In genomic region chr17:83873363-83874141, GRCm38 (mm10) we compare ENCODE assay signal across 8 mouse cellular contexts. TPM values are rescaled to one million over a fixed set of nuclear protein-coding genes. Genes with fewer than 3 reads are reported as not detected.
DNase-seq lines count a peak whose midpoint lies in the region; ATAC-seq and TF ChIP-seq lines count a peak whose summit lies in the region.

No protein-coding gene starts in this region.

- H3K27ac ChIP-seq in lung, embryonic 14.5 days (ENCODE audit: low read depth), result peak overlapping the region; percentile 93
- H3K27ac ChIP-seq in liver, embryonic 12.5 days, result no peak overlapping the region

- H3K4me1 ChIP-seq in lung, embryonic 14.5 days (ENCODE audit: insufficient read depth), result no peaks in the 10 kb centered on the region
- H3K4me1 ChIP-seq in liver, embryonic 12.5 days, result no peaks in the 10 kb centered on the region

- TF ChIP-seq POLR2A in brain, embryonic 14.5 days (IDR thresholded peaks at IDR 0.05; ENCODE audit: borderline replicate concordance, extremely low read depth, insufficient read depth, insufficient read length, poor library complexity, severe bottlenecking), result no peak

- no peak for TF ChIP-seq CTCF in brain, embryonic 14.5 days (IDR thresholded peaks at IDR 0.05; ENCODE audit: borderline replicate concordance, extremely low read depth, insufficient read depth, insufficient read length)
- TF ChIP-seq CTCF in lung, embryonic 14.5 days (IDR thresholded peaks at IDR 0.05; ENCODE audit: low read depth), result 0 out of 2 replicates have a peak, but pooled peaks have one; percentile 11

- peak; percentile 30 for DNase-seq in adrenal gland, adult 8-10 months
- DNase-seq in adrenal gland, postnatal 25 days, result no peak
- DNase-seq in brain, embryonic 14.5 days (ENCODE audit: low read depth), result peak; percentile 32
- DNase-seq in heart, postnatal 25 days (ENCODE audit: low spot score), result peak; percentile 85
- peak; percentile 87 for DNase-seq in lung, embryonic 14.5 days
- no peak for DNase-seq in frontal cortex, postnatal 14 days (ENCODE audit: low spot score in 2 of 2)
- DNase-seq in layer of hippocampus, postnatal 14 days (ENCODE audit: low spot score in 2 of 2), result no peak

- no peaks in the 10 kb centered on the region for H3K36me3 ChIP-seq in lung, embryonic 14.5 days (ENCODE audit: insufficient read depth)
- no peaks in the 10 kb centered on the region for H3K36me3 ChIP-seq in liver, embryonic 12.5 days

- H3K27me3 ChIP-seq in lung, embryonic 14.5 days (ENCODE audit: insufficient read depth, low read length), result no peaks in the 10 kb centered on the region
- no peaks in the 10 kb centered on the region for H3K27me3 ChIP-seq in liver, embryonic 12.5 days (replicated peaks)

- H3K4me2 ChIP-seq in lung, embryonic 14.5 days, result peak overlapping the region; percentile 1; the same call in 1 of the 2 replicates
- no peak overlapping the region for H3K4me2 ChIP-seq in liver, embryonic 12.5 days

- ATAC-seq in lung, embryonic 14.5 days (ENCODE audit: insufficient read depth), result peak; percentile 80
- no peak for ATAC-seq in liver, embryonic 12.5 days

- 45% methylated on average over 19 of the region's 19 CpGs for WGBS in lung, embryonic 14.5 days
- 76% methylated on average over 19 of the region's 19 CpGs for whole genome bisulfite sequencing in liver, embryonic 12.5 days (ENCODE audit: insufficient replicate concordance)

- H3K9ac ChIP-seq in lung, embryonic 14.5 days, result no peak overlapping the region
- no peak overlapping the region for H3K9ac ChIP-seq in liver, embryonic 12.5 days

- no peak overlapping the region for H3K4me3 ChIP-seq in lung, embryonic 14.5 days (ENCODE audit: low read depth, low read length)
- H3K4me3 ChIP-seq in liver, embryonic 12.5 days, result no peak overlapping the region

- intact Hi-C loops in heart, postnatal 25 days (cut with DNase I), result loop anchor here (2.0 to 10.0 kb wide), 3 partner anchors 317 to 611 kb away; no protein-coding TSS in a partner anchor

- no peaks in the 10 kb centered on the region; the same call in 1 of the 2 replicates for H3K9me3 ChIP-seq in lung, embryonic 14.5 days (ENCODE audit: low read depth, low read length)
- H3K9me3 ChIP-seq in liver, embryonic 12.5 days (replicated peaks), result no peaks in the 10 kb centered on the region

RNA-seq across cellular contexts. Expression of gene Haao, which starts 25.8 kb away (rescaled TPM):
- total RNA-seq in adrenal gland, adult 8-10 months (2022), result 1 to 10 TPM in 1 of 4 experiments, under 1 TPM in 3; 0.64 to 1.0 (median 0.83) TPM
- 0.43 and 3.8 TPM in 2 replicates for total RNA-seq in adrenal gland, postnatal 25 days (2021)
- 0.08 and 0.10 TPM in 2 replicates for polyA plus RNA-seq in brain, embryonic 14.5 days (2012; rRNA removed)
- total RNA-seq in heart, postnatal 25 days (2021), result under 1 TPM in 1 of 2 experiments, not detected in 1; 0.13 TPM
- polyA plus RNA-seq in lung, embryonic 14.5 days (2014; fragmentation: Nextera tagmentation; extraction: Ambion mirVana), result 0.21 TPM in 1 of 2 replicates, not detected in the other
- 7.1 and 7.7 TPM in 2 replicates for polyA plus RNA-seq in liver, embryonic 12.5 days (2016; fragmentation: Nextera tagmentation; extraction: Ambion mirVana)
- total RNA-seq in layer of hippocampus, postnatal 14 days (2021), result not detected

Comparison
In these comparisons a context has a peak if more than half of its experiments do, and no peak if none do; other contexts are left out.
1. DNase-seq: peak in adrenal gland, adult 8-10 months (single experiment), brain, embryonic 14.5 days (single experiment), heart, postnatal 25 days (single experiment) and lung, embryonic 14.5 days (single experiment); none in adrenal gland, postnatal 25 days (single experiment), frontal cortex, postnatal 14 days (0 of 2) and layer of hippocampus, postnatal 14 days (0 of 2).